Mouse (Mus musculus) Patski (cell line): ENCODE data around the gene Dgkg. TPM values are rescaled to one million over a fixed set of nuclear protein-coding genes. Genes with fewer than 3 reads are reported as not detected.

Experiments used
- ATAC-seq: fragments of 100-300 bp; one replicate; pipeline ENCODE4 v1.8.0; 2021
- CTCF ChIA-PET: fragments of 350-600 bp; sonication (Branson Sonifier 250); formaldehyde crosslinking; loops from one replicate; lab custom pipeline; 2022; ENCODE audit warnings: inconsistent platforms; lab: Charles Lee
- POLR2A ChIA-PET: fragments of 350-600 bp; sonication (Branson Sonifier 250); formaldehyde crosslinking; loops from one replicate; lab custom pipeline; 2022; ENCODE audit warnings: antibody characterized with exemption, inconsistent platforms; lab: Charles Lee
- DNase-seq: peaks from one replicate; pipeline ENCODE4 v3.0.0-alpha.2; 2011; ENCODE audit warnings: low read depth, low spot score
- H3K27me3 ChIP-seq: fragments of 371-371 bp; one replicate; pipeline ENCODE4 v1.5.1; 2021
- CTCF ChIP-seq: fragments of 100-300 bp; IDR thresholded peaks from one replicate; pipeline ENCODE4 v1.5.1; 2021
- in situ Hi-C: fragments of 300-500 bp; cut with MboI; formaldehyde crosslinking; loops from 3 replicates; pipeline ENCODE4 v1.11.1; 2018; ENCODE audit warnings: low pct_unique_long_range_greater_than_20kb, mixed read lengths
- polyA plus RNA-seq: library from polyadenylated mRNA; unstranded; gene quantifications from one replicate; pipeline ENCODE4 v1.2.3, GENCODE M21; 2021

Dgkg gene
- polyA plus RNA-seq, 1 experiment from 2014 or later: 0.14 TPM

- TF ChIP-seq CTCF: no peak
- no peak for DNase-seq
- in situ Hi-C loops: loop anchor here (5.0 kb wide), 1 partner anchor 239 kb away; no protein-coding TSS in a partner anchor
- ATAC-seq: no peak
- CTCF ChIA-PET: interaction anchor here (1.2 to 1.9 kb wide), 2 partner anchors 13 to 20 kb away, joined by 3 to 4 read pairs; no protein-coding TSS in a partner anchor
- POLR2A ChIA-PET: interaction anchor here (0.7 kb wide), 1 partner anchor 113 kb away, joined by 3 read pairs; no protein-coding TSS in a partner anchor
- H3K27me3 ChIP-seq: no peaks in the 10 kb centered on the region
Observed at GRCm38 (mm10) chr16:22551231-22552000, 105.6 kb downstream of the Dgkg start.

- POLR2A ChIA-PET: no interaction called here
- ATAC-seq (no peak), DNase-seq (no peak)
- no peaks in the 10 kb centered on the region for H3K27me3 ChIP-seq
- no peak for TF ChIP-seq CTCF
- CTCF ChIA-PET: interaction anchor here (1.0 to 1.3 kb wide), 3 partner anchors 15 to 175 kb away, joined by 3 read pairs; no protein-coding TSS in a partner anchor
- in situ Hi-C loops: loop anchor here (5.0 to 25.0 kb wide), 3 partner anchors 105 to 462 kb away; no protein-coding TSS in a partner anchor
Observed at GRCm38 (mm10) chr16:22549346-22549745, 107.7 kb downstream of the Dgkg start.

- no peak for ATAC-seq
- in situ Hi-C loops: loop anchor here (5.0 to 25.0 kb wide), 3 partner anchors 104 to 461 kb away; no protein-coding TSS in a partner anchor
- DNase-seq: no peak
- TF ChIP-seq CTCF: peak; percentile 88
- H3K27me3 ChIP-seq: no peaks in the 10 kb centered on the region
- ChIA-PET CTCF (interaction anchor here (1.0 to 1.3 kb wide), 2 partner anchors 16 to 174 kb away, joined by 3 read pairs; no protein-coding TSS in a partner anchor), POLR2A (no interaction called here)
Observed at GRCm38 (mm10) chr16:22548167-22549080, 108.6 kb downstream of the Dgkg start.

GRCm38 (mm10) chr16:22547741-22548140 is 109.3 kb downstream of the Dgkg start:
- ChIA-PET CTCF (interaction anchor here (1.0 kb wide), 1 partner anchor 9 kb away, joined by 3 read pairs; no protein-coding TSS in a partner anchor), POLR2A (no interaction called here)
- in situ Hi-C loops: loop anchor here (5.0 to 25.0 kb wide), 3 partner anchors 103 to 460 kb away; no protein-coding TSS in a partner anchor
- ATAC-seq: no peak
- no peak for TF ChIP-seq CTCF
- H3K27me3 ChIP-seq: no peaks in the 10 kb centered on the region
- DNase-seq: no peak

- no peaks in the 10 kb centered on the region for H3K27me3 ChIP-seq
- ATAC-seq: no peak
- ChIA-PET POLR2A (interaction anchor here (0.7 kb wide), 1 partner anchor 132 kb away, joined by 3 read pairs; no protein-coding TSS in a partner anchor), CTCF (interaction anchor here (1.2 kb wide), 1 partner anchor 24 kb away, joined by 3 read pairs; no protein-coding TSS in a partner anchor)
- TF ChIP-seq CTCF: no peak
- no peak for DNase-seq
- in situ Hi-C loops: loop anchor here (5.0 to 25.0 kb wide), 3 partner anchors 101 to 458 kb away; no protein-coding TSS in a partner anchor
Observed at GRCm38 (mm10) chr16:22545799-22546198, 111.2 kb downstream of the Dgkg start.

GRCm38 (mm10) chr16:22545016-22545561 is 111.9 kb downstream of the Dgkg start:
- TF ChIP-seq CTCF: no peak
- POLR2A ChIA-PET: no interaction called here
- ATAC-seq (no peak), DNase-seq (no peak)
- CTCF ChIA-PET: interaction anchor here (1.2 kb wide), 1 partner anchor 24 kb away, joined by 3 read pairs; no protein-coding TSS in a partner anchor
- H3K27me3 ChIP-seq: no peaks in the 10 kb centered on the region
- in situ Hi-C loops: loop anchor here (5.0 to 25.0 kb wide), 3 partner anchors 100 to 458 kb away; no protein-coding TSS in a partner anchor

- ChIA-PET POLR2A (interaction anchor here (0.7 kb wide), 1 partner anchor 110 kb away, joined by 3 read pairs; no protein-coding TSS in a partner anchor), CTCF (no interaction called here)
- in situ Hi-C loops: loop anchor here (10.0 to 25.0 kb wide), 2 partner anchors 98 to 455 kb away; no protein-coding TSS in a partner anchor
- DNase-seq: no peak
- TF ChIP-seq CTCF: no peak
- no peak for ATAC-seq
- H3K27me3 ChIP-seq: peaks cover 4% of the 10 kb centered on the region
Observed at GRCm38 (mm10) chr16:22542691-22543141, 114.3 kb downstream of the Dgkg start.

- in situ Hi-C loops: loop anchor here (25.0 kb wide), 1 partner anchor 452 kb away; no protein-coding TSS in a partner anchor
- ChIA-PET CTCF (interaction anchor here (1.5 kb wide), 1 partner anchor 13 kb away, joined by 3 read pairs; no protein-coding TSS in a partner anchor), POLR2A (no interaction called here)
- ATAC-seq: no peak
- no peak for TF ChIP-seq CTCF
- peaks cover 17% of the 10 kb centered on the region for H3K27me3 ChIP-seq
- no peak for DNase-seq
Observed at GRCm38 (mm10) chr16:22539275-22539674, 117.7 kb downstream of the Dgkg start.

- H3K27me3 ChIP-seq: peaks cover 17% of the 10 kb centered on the region
- POLR2A ChIA-PET: no interaction called here
- in situ Hi-C loops: loop anchor here (25.0 kb wide), 1 partner anchor 449 kb away; no protein-coding TSS in a partner anchor
- ATAC-seq (no peak), DNase-seq (no peak)
- CTCF ChIA-PET: no interaction called here
- no peak for TF ChIP-seq CTCF
Observed at GRCm38 (mm10) chr16:22536581-22537160, 120.3 kb downstream of the Dgkg start.
